Mouse (Mus musculus): ENCODE data around the gene Atp1b4.

DNA sequence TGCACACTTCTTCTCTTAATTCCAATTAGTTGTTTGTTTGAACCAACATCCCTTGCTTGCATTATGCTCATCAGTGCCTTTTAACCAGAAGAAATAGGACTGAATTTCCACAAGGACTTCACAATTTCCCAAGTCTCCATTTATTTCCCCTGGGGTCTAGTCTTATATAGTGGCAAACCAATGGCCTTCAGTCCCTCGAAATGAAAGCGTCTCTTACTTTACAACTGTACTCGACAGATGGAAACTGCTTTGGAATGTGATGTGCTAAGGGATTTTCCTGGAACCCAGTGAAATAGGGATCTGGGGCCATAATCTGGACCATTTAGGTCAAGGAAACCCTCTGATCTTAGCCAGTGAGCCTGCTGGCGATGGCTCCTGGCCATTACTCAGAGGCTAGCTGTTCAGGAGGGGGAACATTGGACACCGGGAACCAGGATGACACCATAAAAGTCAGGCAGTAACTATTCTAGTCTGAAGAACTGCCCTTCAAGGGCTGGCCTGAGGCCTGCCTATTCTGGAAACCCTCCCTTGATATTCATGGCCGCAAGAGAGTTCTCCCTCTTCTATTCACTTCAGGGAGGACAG lies 2.3 kb upstream of the Atp1b4 start:
- TF ChIP-seq POLR2AphosphoS5 (IDR thresholded peaks at IDR 0.05; ENCODE audit: insufficient replicate concordance, low read depth, low read length) (no peak), CTCF (IDR thresholded peaks at IDR 0.05; ENCODE audit: low read depth, low read length) (no peak), GATA2 (IDR thresholded peaks at IDR 0.05; ENCODE audit: borderline replicate concordance, low read depth, low read length) (no peak), TAL1 (conservative IDR thresholded peaks at IDR 0.05; ENCODE audit: low read depth, low read length) (no peak)
